Mouse (Mus musculus) adrenal gland (tissue): ENCODE data around the gene Ube2h.

ENCODE experiments used
- intact Hi-C: fragments of 180-260 bp; cut with DNase I; formaldehyde crosslinking; loops from one replicate; pipeline ENCODE4 v1.15.1; 2025
- microRNA-seq, 2 experiments: library from miRNA; unstranded; fragments of <30 nt; microRNA quantifications; one replicate each; pipeline ENCODE4; 2019

Gene Ube2h

GRCm38 (mm10) chr6:30168275-30168674 is 136.1 kb downstream of the Ube2h start:
- intact Hi-C loops = no loop called here

DNA sequence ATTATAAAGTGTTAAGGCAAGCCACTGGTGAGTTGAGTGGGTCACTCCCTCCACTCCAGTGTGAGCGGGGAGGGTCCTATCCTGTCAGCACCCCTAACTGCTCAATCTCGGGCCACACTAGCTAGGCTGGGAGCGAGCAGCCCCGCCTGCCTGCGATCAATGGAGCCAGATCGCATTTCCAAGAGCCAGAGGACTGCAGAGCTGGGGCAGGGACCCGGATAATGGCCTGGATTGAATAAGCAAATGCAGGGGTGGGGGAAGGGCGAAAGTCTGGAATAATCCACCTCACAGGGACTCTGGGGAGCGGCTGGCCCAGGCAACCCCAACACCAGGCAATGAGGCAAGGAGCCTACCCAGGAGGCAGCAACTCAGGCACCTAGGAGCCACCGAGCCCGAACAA is 137.1 kb downstream of the Ube2h start:
- intact Hi-C loops = no loop called here

DNA sequence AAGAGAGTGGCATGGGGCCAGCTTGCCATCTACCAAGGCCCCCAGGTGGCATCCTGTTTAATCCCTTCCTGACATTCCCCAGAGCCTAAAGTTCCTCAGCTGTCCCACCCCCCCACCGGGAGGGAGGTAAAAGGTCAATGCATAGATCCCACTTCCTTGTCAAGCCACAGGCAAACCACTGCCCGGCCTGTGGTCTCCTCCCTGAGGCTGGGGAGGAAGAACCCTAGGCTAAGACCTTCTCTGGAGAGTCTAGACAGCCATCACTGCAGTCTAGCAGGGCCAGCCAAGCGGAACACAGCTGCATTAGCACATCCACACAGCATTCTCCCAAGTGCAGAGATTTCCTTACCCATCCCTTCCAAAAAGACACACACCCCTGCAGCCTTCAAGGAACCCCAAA is 138.0 kb downstream of the Ube2h start:
- intact Hi-C loops = no loop called here

DNA sequence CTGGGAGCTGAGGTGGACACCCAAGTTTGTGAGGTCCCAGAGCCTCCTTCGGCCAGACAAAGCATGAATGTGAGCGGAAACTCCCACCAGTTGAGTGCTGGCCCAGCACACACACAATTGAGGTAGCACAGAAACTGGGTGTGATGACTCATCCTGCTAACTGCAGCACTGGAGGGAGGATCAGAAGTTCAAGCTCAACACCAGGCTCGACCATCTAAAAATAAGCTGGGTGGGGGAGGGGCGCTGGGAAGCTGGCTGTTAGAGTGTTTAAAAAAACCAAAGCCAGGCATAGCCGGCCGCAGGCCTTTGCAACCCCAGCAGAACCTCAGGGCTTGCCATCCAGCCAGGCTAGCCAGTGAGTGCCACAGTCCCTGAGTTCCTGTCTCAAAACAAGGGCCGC is 142.2 kb downstream of the Ube2h start:
- intact Hi-C loops = no loop called here

- intact Hi-C loops = no loop called here
Measured at GRCm38 (mm10) chr6:30161618-30162017, 142.7 kb downstream of the Ube2h start.

Small RNAs within 50 kb of the gene (microRNA-seq; reads per million reads assigned to microRNA genes)
- 114 to 400 reads per million in 2 experiments for gene Mir182
- 70.2 to 244 reads per million in 2 experiments for gene Mir183
- 5.6 to 31.1 reads per million in 2 experiments for gene Mir96
